Mouse (Mus musculus): ENCODE results near the gene Ints6l.

GRCm38 (mm10) chrX:56455372-56456246 lies 952 bp downstream of the Ints6l start:
- TF ChIP-seq CTCF (IDR thresholded peaks at IDR 0.05; ENCODE audit: low read depth, low read length) (no peak), GATA1 (IDR thresholded peaks at IDR 0.05; ENCODE audit: borderline replicate concordance, low read length) (no peak), GATA2 (IDR thresholded peaks at IDR 0.05; ENCODE audit: borderline replicate concordance, low read depth, low read length) (no peak)

All from G1E (cell line).